Mouse (Mus musculus) embryonic fibroblast, embryonic 13.5 days (primary cell): ENCODE results near the gene Ppm1b.

Experiments used
- CTCF ChIP-seq: IDR thresholded peaks from 2 replicates; pipeline ENCODE4 v1.5.1; 2011; ENCODE audit warnings: mild to moderate bottlenecking, control low read depth, low read length, moderate library complexity, borderline replicate concordance; ENCODE audit not compliant: insufficient read depth
- POLR2A ChIP-seq: IDR thresholded peaks from 2 replicates; pipeline ENCODE4 v1.6.1; 2011; ENCODE audit warnings: low read depth, mild to moderate bottlenecking, control low read depth, low read length, moderate library complexity

- no peak for TF ChIP-seq POLR2A
- no peak for TF ChIP-seq CTCF
These were observed 114.1 kb downstream of the Ppm1b start for GRCm38 (mm10) chr17:85070658-85071057.
